Mouse (Mus musculus) lung, postnatal 0 days (tissue): ENCODE measurements around the gene Dnpep.

ENCODE experiments used
- CTCF ChIP-seq: IDR thresholded peaks from 2 replicates; pipeline ENCODE4 v1.5.1; 2016; ENCODE audit warnings: antibody characterized with exemption, mild to moderate bottlenecking
- EP300 ChIP-seq: IDR thresholded peaks from 2 replicates; pipeline ENCODE4 v1.6.1; 2016; ENCODE audit warnings: antibody characterized with exemption, mild to moderate bottlenecking, control low read depth

- TF ChIP-seq CTCF (no peak), EP300 (no peak)
Measured at GRCm38 (mm10) chr1:75319166-75319565, 1.4 kb upstream of the Dnpep start.
